Mouse (Mus musculus): ENCODE results near the gene Ndufaf7. TPM values are rescaled to one million over a fixed set of nuclear protein-coding genes. Genes with fewer than 3 reads are reported as not detected.

The Ndufaf7 gene
- polyA plus RNA-seq, 1 experiment from 2014 or later = 51.7 TPM

GRCm38 (mm10) chr17:78966092-78966883, 29.4 kb downstream of the Ndufaf7 start:
- WGBS = 89% methylated on average over 11 of the region's 11 CpGs

DNA sequence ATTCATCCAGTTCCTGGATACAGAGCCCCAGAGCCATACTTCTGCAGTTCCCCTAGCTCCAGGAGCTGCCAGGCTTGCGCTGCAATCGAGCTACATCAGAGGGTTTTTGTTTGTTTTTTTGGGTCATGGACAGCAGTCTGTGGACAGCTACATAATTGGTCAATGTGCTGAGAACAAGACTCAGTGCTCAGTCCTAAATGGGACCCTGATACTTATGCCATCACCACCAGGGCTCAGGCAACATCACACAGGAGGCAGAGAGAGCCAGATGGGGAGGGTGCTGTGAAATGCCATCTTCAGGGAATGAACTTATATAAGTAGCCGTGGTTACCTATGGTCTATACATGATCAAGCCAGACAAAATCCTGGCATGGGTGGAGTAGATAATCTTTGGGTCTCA, 31.6 kb downstream of the Ndufaf7 start:
- ATAC-seq (ENCODE audit: insufficient read depth, low FRiP score, low read depth) = no peak
- Histone ChIP-seq H3K27me3 (replicated peaks) (no peaks in the 10 kb centered on the region), H3K4me3 (replicated peaks) (no peak overlapping the region), H3K4me1 (no peaks in the 10 kb centered on the region), H3K36me3 (peaks cover 21% of the 10 kb centered on the region), H3K4me2 (no peak overlapping the region), H3K9me3 (no peaks in the 10 kb centered on the region), H3K27ac (no peak overlapping the region), H3K9ac (no peak overlapping the region)
- 80% methylated on average over 3 of the region's 3 CpGs for WGBS

More at GRCm38 (mm10) chr17:78966092-78966883, 29.4 kb downstream of the Ndufaf7 start:
- Histone ChIP-seq H3K9me3 (no peaks in the 10 kb centered on the region), H3K36me3 (peaks cover 28% of the 10 kb centered on the region), H3K4me3 (replicated peaks) (no peak overlapping the region), H3K9ac (no peak overlapping the region), H3K4me1 (no peaks in the 10 kb centered on the region), H3K27me3 (replicated peaks) (no peaks in the 10 kb centered on the region), H3K27ac (no peak overlapping the region), H3K4me2 (no peak overlapping the region)
- no peak for ATAC-seq (ENCODE audit: insufficient read depth, low FRiP score, low read depth)

- Histone ChIP-seq H3K36me3 (0 out of 2 replicates have a peak, but pooled peaks cover 3% of the 10 kb centered on the region), H3K4me3 (replicated peaks) (no peak overlapping the region), H3K4me1 (no peaks in the 10 kb centered on the region), H3K27me3 (replicated peaks) (no peaks in the 10 kb centered on the region), H3K9ac (no peak overlapping the region), H3K9me3 (no peaks in the 10 kb centered on the region), H3K4me2 (no peak overlapping the region), H3K27ac (no peak overlapping the region)
- no peak for ATAC-seq (ENCODE audit: insufficient read depth, low FRiP score, low read depth)
- 91% methylated on average over 8 of the region's 8 CpGs for WGBS
Observed at GRCm38 (mm10) chr17:78983166-78983565, 46.2 kb downstream of the Ndufaf7 start.

GRCm38 (mm10) chr17:78983736-78984135, 46.8 kb downstream of the Ndufaf7 start:
- no peaks in the 10 kb centered on the region for H3K27me3 ChIP-seq (replicated peaks)
- no peak overlapping the region for H3K4me2 ChIP-seq
- no peak overlapping the region for H3K9ac ChIP-seq
- 0 out of 2 replicates have a peak, but pooled peaks cover 3% of the 10 kb centered on the region for H3K36me3 ChIP-seq
- no peak overlapping the region for H3K4me3 ChIP-seq (replicated peaks)
- WGBS = 89% methylated on average over 3 of the region's 3 CpGs
- no peak for ATAC-seq (ENCODE audit: insufficient read depth, low FRiP score, low read depth)
- H3K4me1 ChIP-seq = no peaks in the 10 kb centered on the region
- H3K9me3 ChIP-seq = no peaks in the 10 kb centered on the region
- H3K27ac ChIP-seq = no peak overlapping the region

DNA sequence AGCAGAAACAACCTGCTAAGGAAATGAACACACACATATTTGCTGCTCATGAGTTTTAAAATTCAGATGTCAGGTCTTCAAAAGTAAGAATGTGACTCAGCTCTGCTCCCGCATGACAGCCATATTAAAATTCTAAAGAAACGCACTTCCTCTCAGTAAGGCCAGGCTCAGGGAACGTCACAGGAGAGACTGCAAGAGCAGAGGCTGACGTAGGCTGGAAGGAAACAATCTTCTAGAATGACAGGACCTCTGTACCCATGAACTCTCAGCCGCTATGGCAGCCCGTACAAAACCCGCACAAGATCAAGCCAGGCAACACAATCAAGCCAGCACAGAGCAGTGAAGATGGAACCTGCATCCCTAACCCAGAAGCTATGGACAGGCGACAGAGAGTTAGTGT, 52.1 kb downstream of the Ndufaf7 start:
- Histone ChIP-seq H3K4me3 (replicated peaks) (no peak overlapping the region), H3K9ac (no peak overlapping the region), H3K9me3 (no peaks in the 10 kb centered on the region), H3K4me1 (no peaks in the 10 kb centered on the region), H3K4me2 (no peak overlapping the region), H3K27me3 (replicated peaks) (no peaks in the 10 kb centered on the region), H3K27ac (no peak overlapping the region), H3K36me3 (no peaks in the 10 kb centered on the region)
- WGBS = 69% methylated on average over 8 of the region's 8 CpGs
- no peak for ATAC-seq (ENCODE audit: insufficient read depth, low FRiP score, low read depth)

- Histone ChIP-seq H3K27me3 (replicated peaks) (no peaks in the 10 kb centered on the region), H3K9ac (no peak overlapping the region), H3K27ac (no peak overlapping the region), H3K36me3 (no peaks in the 10 kb centered on the region), H3K9me3 (no peaks in the 10 kb centered on the region), H3K4me1 (0 out of 2 replicates have a peak, but pooled peaks cover 4% of the 10 kb centered on the region), H3K4me3 (replicated peaks) (no peak overlapping the region), H3K4me2 (no peak overlapping the region)
- no peak for ATAC-seq (ENCODE audit: insufficient read depth, low FRiP score, low read depth)
- WGBS = 91% methylated on average over 2 of the region's 2 CpGs
Observed at GRCm38 (mm10) chr17:78991549-78991948, 54.6 kb downstream of the Ndufaf7 start.

GRCm38 (mm10) chr17:78992303-78993027, 55.5 kb downstream of the Ndufaf7 start:
- no peak for ATAC-seq (ENCODE audit: insufficient read depth, low FRiP score, low read depth)
- H3K4me1 ChIP-seq = 0 out of 2 replicates have a peak, but pooled peaks cover 4% of the 10 kb centered on the region
- H3K36me3 ChIP-seq = no peaks in the 10 kb centered on the region
- H3K27ac ChIP-seq = no peak overlapping the region
- no peaks in the 10 kb centered on the region for H3K27me3 ChIP-seq (replicated peaks)
- H3K9ac ChIP-seq = no peak overlapping the region
- no peak overlapping the region for H3K4me3 ChIP-seq (replicated peaks)
- WGBS = 70% methylated on average over 9 of the region's 9 CpGs
- no peaks in the 10 kb centered on the region for H3K9me3 ChIP-seq
- H3K4me2 ChIP-seq = no peak overlapping the region

DNA sequence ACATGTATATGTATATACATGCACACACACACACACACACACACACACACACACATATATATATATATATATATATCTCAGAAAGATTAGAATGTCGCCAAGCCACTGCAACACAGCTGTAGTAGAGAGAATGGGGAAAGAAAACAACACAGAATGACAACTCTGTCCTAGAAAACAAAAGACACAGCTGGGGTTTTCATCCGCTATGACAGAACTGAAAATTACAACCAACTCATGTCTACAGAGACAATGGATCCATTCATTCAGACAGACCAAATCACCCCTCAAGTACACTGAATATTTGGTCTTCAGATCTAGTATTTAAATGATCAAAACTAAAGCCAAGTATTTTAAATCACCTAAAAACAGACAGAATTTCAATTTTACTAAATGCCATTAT, 56.7 kb downstream of the Ndufaf7 start:
- WGBS = 75% methylated on average over 2 of the region's 2 CpGs
- ATAC-seq (ENCODE audit: insufficient read depth, low FRiP score, low read depth) = no peak
- H3K36me3 ChIP-seq = no peaks in the 10 kb centered on the region

GRCm38 (mm10) chr17:78994382-78994781, 57.4 kb downstream of the Ndufaf7 start:
- H3K9ac ChIP-seq = no peak overlapping the region
- H3K27ac ChIP-seq = no peak overlapping the region
- ATAC-seq (ENCODE audit: insufficient read depth, low FRiP score, low read depth) = no peak
- no peaks in the 10 kb centered on the region for H3K9me3 ChIP-seq
- H3K4me2 ChIP-seq = no peak overlapping the region
- no peaks in the 10 kb centered on the region for H3K36me3 ChIP-seq
- no peaks in the 10 kb centered on the region for H3K27me3 ChIP-seq (replicated peaks)
- no peak overlapping the region for H3K4me3 ChIP-seq (replicated peaks)
- WGBS = 73% methylated on average over 8 of the region's 8 CpGs
- H3K4me1 ChIP-seq = 0 out of 2 replicates have a peak, but pooled peaks cover 4% of the 10 kb centered on the region

More for the DNA sequence above, 56.7 kb downstream of the Ndufaf7 start:
- Histone ChIP-seq H3K4me1 (0 out of 2 replicates have a peak, but pooled peaks cover 4% of the 10 kb centered on the region), H3K27ac (no peak overlapping the region), H3K27me3 (replicated peaks) (no peaks in the 10 kb centered on the region), H3K9ac (no peak overlapping the region), H3K4me2 (no peak overlapping the region), H3K9me3 (no peaks in the 10 kb centered on the region), H3K4me3 (replicated peaks) (no peak overlapping the region)

DNA sequence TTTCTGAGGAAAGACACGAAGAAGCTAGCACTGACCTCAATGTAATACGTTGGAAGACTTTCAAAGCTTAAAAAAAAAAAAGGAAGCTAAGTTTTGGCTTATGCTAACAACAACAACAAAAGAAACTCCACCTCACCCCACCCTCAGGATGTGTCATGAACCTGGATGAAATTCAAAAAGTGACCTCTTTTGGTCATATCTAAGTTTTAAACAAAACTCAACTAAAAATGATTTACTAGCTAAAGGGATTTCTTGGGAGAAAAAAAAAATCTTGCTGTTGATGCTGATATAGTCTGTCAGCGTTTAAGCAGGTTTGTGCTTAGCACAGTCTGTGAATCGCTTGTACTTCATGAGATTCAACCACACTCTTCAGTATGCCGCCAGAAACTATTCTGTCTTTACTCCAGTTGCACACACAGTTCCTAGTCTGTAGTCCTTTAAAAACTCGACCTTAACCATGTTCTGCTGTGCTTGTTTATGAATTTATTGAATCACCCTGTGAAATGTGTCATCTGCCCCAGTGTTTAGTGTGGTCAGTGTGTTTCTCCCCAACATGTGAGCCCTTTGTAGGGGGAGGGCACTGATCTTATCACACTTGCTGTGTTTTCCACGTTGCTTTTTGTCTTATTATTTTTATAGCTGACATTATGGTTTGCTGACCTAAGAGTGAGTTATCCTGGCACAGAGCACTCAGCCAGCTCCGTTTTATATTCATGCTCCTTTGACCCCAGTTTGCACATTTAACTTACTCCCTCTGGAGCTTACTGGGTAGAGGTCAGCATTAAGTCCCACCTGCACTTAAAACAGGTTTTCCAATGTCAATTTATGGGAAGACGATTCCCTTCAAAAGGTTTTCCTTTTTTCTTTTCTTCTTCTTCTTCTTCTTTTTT, 58.2 kb downstream of the Ndufaf7 start:
- Histone ChIP-seq H3K36me3 (no peaks in the 10 kb centered on the region), H3K9me3 (no peaks in the 10 kb centered on the region), H3K4me1 (0 out of 2 replicates have a peak, but pooled peaks cover 4% of the 10 kb centered on the region), H3K9ac (no peak overlapping the region), H3K4me3 (replicated peaks) (no peak overlapping the region), H3K27me3 (replicated peaks) (no peaks in the 10 kb centered on the region), H3K27ac (no peak overlapping the region), H3K4me2 (no peak overlapping the region)
- WGBS = 51% methylated on average over 9 of the region's 9 CpGs
- ATAC-seq (ENCODE audit: insufficient read depth, low FRiP score, low read depth) = no peak

Data from stomach, embryonic 15.5 days (tissue).